ENCODE assay signal across 20 mouse cellular contexts in genomic region chr15:102948842-102949241, GRCm38 (mm10). TPM values are rescaled to one million over a fixed set of nuclear protein-coding genes. Genes with fewer than 3 reads are reported as not detected.
"Had no signal": no experiment of that assay in that cellular context is flagged by ENCODE, and none has a peak within 500 bp of the region (broad histone marks: within the 10 kb centered on the region; RNA-seq: fewer than 3 reads in every experiment).

No protein-coding gene starts in this region.

- H3K27ac ChIP-seq: intestine, embryonic 15.5 days; kidney, embryonic 15.5 days; left cerebral cortex, adult 2 months; limb, embryonic 15.5 days; liver, embryonic 12.5 days; midbrain, embryonic 10.5 days; stomach, postnatal 0 days had no signal

- H3K9me3 ChIP-seq: intestine, embryonic 15.5 days; kidney, embryonic 15.5 days; limb, embryonic 15.5 days; liver, embryonic 12.5 days; midbrain, embryonic 10.5 days had no signal

- DNase-seq: kidney, adult 2 months; kidney, postnatal 14 days; lung, embryonic 14.5 days; lung, postnatal 10 days; lung, postnatal 4 days; midbrain, embryonic 14.5 days; right cerebral cortex, adult 18-20 months; right cerebral cortex, postnatal 25 days; thymus, postnatal 14 days had no signal

- H3K9ac ChIP-seq: intestine, embryonic 15.5 days; kidney, embryonic 15.5 days; limb, embryonic 15.5 days; liver, embryonic 12.5 days; lung, embryonic 14.5 days had no signal

- H3K4me3 ChIP-seq: intestine, embryonic 15.5 days; kidney, embryonic 15.5 days; left cerebral cortex, adult 2 months; limb, embryonic 15.5 days; liver, embryonic 12.5 days; midbrain, embryonic 10.5 days had no signal

- H3K36me3 ChIP-seq: intestine, embryonic 15.5 days; kidney, embryonic 15.5 days; limb, embryonic 15.5 days; liver, embryonic 12.5 days; midbrain, embryonic 10.5 days had no signal

- H3K4me1 ChIP-seq: intestine, embryonic 15.5 days; liver, embryonic 12.5 days; midbrain, embryonic 10.5 days had no signal

- H3K4me2 ChIP-seq: intestine, embryonic 15.5 days; kidney, embryonic 15.5 days; limb, embryonic 15.5 days; liver, embryonic 12.5 days; lung, embryonic 14.5 days had no signal

- ATAC-seq: intestine, embryonic 15.5 days; liver, embryonic 12.5 days had no signal

RNA-seq across cellular contexts. Expression of gene Hoxc11, which starts 5.4 kb away (rescaled TPM):
- polyA plus RNA-seq: intestine, embryonic 15.5 days; large intestine, adult 2 months; liver, embryonic 12.5 days; liver, embryonic 16.5 days; lung, embryonic 14.5 days; midbrain, embryonic 10.5 days; midbrain, embryonic 14.5 days; small intestine, adult 2 months; stomach, postnatal 0 days had no signal

RNA-seq across cellular contexts. Expression of gene Hoxc12, which starts 12.3 kb away (rescaled TPM):
- polyA plus RNA-seq: intestine, embryonic 15.5 days; kidney, adult 2 months; kidney, embryonic 15.5 days; large intestine, adult 2 months; liver, embryonic 12.5 days; liver, embryonic 16.5 days; lung, embryonic 14.5 days; midbrain, embryonic 10.5 days; midbrain, embryonic 14.5 days; small intestine, adult 2 months; stomach, postnatal 0 days; urinary bladder, adult 2 months had no signal

RNA-seq across cellular contexts. Expression of gene Hoxc10, which starts 17.8 kb away (rescaled TPM):
- polyA plus RNA-seq: liver, embryonic 12.5 days; liver, embryonic 16.5 days; lung, embryonic 14.5 days; midbrain, embryonic 10.5 days; midbrain, embryonic 14.5 days; small intestine, adult 2 months; stomach, postnatal 0 days had no signal

RNA-seq across cellular contexts. Expression of gene Hoxc9, which starts 27.4 kb away (rescaled TPM):
- polyA plus RNA-seq: liver, embryonic 12.5 days; liver, embryonic 16.5 days; lung, embryonic 14.5 days; midbrain, embryonic 10.5 days; midbrain, embryonic 14.5 days; stomach, postnatal 0 days had no signal
